Mouse (Mus musculus) Muller cell, postnatal 12 days (primary cell): ENCODE results near the gene Fsd2.

Experiments
- DNase-seq: peaks from one replicate; pipeline ENCODE4 v3.0.0-alpha.2; 2015; ENCODE audit errors: inconsistent ontology term

The Fsd2 gene

GRCm38 (mm10) chr7:81566892-81567291 is at the start of gene Fsd2:
Fsd2 (minus strand) TSS chr7:81566944.
- no peak for DNase-seq

- DNase-seq, result no peak
Observed at GRCm38 (mm10) chr7:81615031-81615430, 48.3 kb upstream of the Fsd2 start.

GRCm38 (mm10) chr7:81612856-81613635 is 46.3 kb upstream of the Fsd2 start:
- no peak for DNase-seq

- no peak for DNase-seq
Observed at GRCm38 (mm10) chr7:81610125-81610524, 43.4 kb upstream of the Fsd2 start.

GRCm38 (mm10) chr7:81606452-81606851 is 39.7 kb upstream of the Fsd2 start:
- no peak for DNase-seq

GRCm38 (mm10) chr7:81605489-81605888 is 38.7 kb upstream of the Fsd2 start:
- peak; percentile 17 for DNase-seq

GRCm38 (mm10) chr7:81604991-81605390 is 38.2 kb upstream of the Fsd2 start:
- DNase-seq, result no peak

- no peak for DNase-seq
Observed at GRCm38 (mm10) chr7:81599379-81600280, 32.9 kb upstream of the Fsd2 start.

- no peak for DNase-seq
Observed at GRCm38 (mm10) chr7:81597660-81598059, 30.9 kb upstream of the Fsd2 start.

- DNase-seq, result no peak
Observed at GRCm38 (mm10) chr7:81596086-81596485, 29.3 kb upstream of the Fsd2 start.

- no peak for DNase-seq
Observed at GRCm38 (mm10) chr7:81595056-81595455, 28.3 kb upstream of the Fsd2 start.

GRCm38 (mm10) chr7:81593387-81593786 is 26.6 kb upstream of the Fsd2 start:
- DNase-seq, result no peak

- DNase-seq, result no peak
Observed at GRCm38 (mm10) chr7:81592686-81593085, 25.9 kb upstream of the Fsd2 start.

- no peak for DNase-seq
Observed at GRCm38 (mm10) chr7:81587238-81587637, 20.5 kb upstream of the Fsd2 start.

- no peak for DNase-seq
Observed at GRCm38 (mm10) chr7:81585326-81585725, 18.6 kb upstream of the Fsd2 start.

GRCm38 (mm10) chr7:81583512-81583911 is 16.8 kb upstream of the Fsd2 start:
- DNase-seq, result no peak

GRCm38 (mm10) chr7:81579312-81579711 is 12.6 kb upstream of the Fsd2 start:
- no peak for DNase-seq

GRCm38 (mm10) chr7:81578413-81578812 is 11.7 kb upstream of the Fsd2 start:
- no peak for DNase-seq

GRCm38 (mm10) chr7:81577872-81578271 is 11.1 kb upstream of the Fsd2 start:
- no peak for DNase-seq

- DNase-seq, result no peak
Observed at GRCm38 (mm10) chr7:81575606-81576005, 8.9 kb upstream of the Fsd2 start.

GRCm38 (mm10) chr7:81573821-81574220 is 7.1 kb upstream of the Fsd2 start:
- no peak for DNase-seq

- DNase-seq, result peak; percentile 14
Observed at GRCm38 (mm10) chr7:81573397-81573796, 6.7 kb upstream of the Fsd2 start.
